Mouse (Mus musculus) liver, adult (tissue): ENCODE results near the gene Zfp39.
"Not testable (repeated sequence)": the region's sequence is repeated elsewhere in the genome, so short reads cannot be mapped to it uniquely, and the experiment has no call there.

ENCODE experiments used
- GATA4 ChIP-seq: IDR thresholded peaks from 2 replicates; pipeline ENCODE4 v1.6.1; 2014; ENCODE audit warnings: mild to moderate bottlenecking, low read length; ENCODE audit not compliant: insufficient replicate concordance

The Zfp39 gene

DNA sequence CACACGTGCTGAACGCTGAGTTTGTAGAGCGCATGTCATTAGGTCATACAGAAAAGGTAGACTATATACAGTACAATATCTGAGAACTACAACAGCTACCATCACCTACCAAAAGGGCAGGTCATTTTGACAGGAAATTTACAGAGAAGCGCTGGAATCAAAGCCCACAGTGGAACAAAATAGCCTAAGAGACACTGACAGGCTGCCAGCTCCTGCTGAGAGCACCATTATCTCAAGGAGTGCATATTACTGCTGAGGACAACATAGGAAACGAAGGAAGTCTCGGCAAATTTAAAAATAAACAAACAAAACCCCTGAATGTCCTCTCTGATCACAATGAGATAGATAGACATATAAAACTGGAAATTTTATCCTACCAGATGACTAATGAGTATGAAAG, 6.5 kb downstream of the Zfp39 start:
- no peak for TF ChIP-seq GATA4

DNA sequence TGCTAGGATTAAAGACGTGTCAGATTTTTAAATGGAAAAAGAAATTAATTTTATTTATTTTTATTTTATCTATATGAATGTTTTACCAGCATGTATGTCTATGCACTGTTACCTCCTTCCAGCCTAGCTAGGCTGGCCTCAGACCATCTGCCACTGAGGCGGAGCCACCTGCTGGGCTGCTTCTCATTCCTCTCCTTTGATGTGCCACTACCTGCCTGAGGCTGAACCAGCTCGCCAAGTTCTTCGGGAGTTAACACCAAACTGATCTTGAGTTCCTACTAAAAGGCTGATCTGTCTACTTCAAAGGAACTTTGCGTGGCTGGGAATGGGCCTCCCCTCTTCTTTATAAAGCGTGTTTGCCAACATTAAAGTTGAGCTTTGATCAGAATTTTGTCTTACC, 9.6 kb downstream of the Zfp39 start:
- TF ChIP-seq GATA4, result no peak

DNA sequence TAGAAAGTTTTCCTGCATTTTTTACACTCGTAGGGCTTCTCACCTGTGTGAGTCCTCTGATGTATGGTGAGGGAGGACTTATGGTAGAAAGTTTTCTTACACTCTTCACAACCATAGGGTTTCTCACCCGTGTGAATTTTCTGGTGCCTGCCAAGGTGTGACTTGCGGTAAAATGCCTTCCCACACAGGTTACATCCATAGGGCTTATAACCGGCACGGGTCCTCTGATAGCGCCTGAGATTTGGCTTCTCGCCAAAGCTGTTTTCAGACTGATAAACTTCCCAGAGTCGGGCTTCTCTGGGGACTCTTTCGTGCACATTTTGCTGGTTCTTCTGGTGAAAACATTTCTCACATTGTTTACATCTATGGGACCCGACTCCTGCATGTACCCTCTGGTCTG, 13.5 kb downstream of the Zfp39 start:
- no peak for TF ChIP-seq GATA4

DNA sequence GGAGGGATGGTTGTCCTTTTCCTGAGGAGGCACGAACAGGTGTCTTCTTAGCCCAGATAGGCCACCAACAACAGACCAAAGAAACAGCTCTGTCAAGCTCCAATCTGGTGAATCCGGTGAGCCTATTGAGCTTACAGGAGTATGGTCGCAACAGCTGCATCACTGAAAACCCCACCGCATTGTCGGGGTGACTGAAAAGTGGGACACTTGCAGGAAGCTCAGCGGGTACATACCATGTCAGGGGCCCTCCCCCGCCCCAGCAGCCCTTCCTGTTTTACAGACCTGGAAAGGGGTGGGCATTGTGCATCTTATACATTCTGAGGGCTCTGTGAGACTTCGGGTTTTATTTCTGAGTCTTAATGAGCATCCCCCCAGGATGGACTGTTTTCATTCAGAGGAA, 20.3 kb downstream of the Zfp39 start:
- no peak for TF ChIP-seq GATA4

DNA sequence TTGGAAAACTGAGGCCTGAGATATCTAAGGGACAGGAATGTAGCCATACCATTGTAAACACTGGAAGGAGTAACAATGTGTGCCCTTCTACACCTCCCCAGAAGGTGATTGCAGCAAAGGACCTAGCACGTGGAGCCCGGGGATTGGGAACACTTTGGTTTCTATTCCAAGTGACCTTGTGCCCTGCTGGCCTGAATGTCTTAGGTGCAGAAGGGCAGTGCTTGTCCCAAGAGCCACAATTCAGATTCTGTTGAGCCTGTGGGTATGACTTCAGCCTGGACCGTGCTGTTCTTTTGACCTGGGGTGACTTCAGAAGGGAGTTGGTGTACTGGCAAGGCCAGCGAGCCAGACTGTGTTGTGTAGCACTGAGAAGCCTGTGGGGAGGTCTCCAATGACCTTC, 33.1 kb downstream of the Zfp39 start:
- no peak for TF ChIP-seq GATA4

DNA sequence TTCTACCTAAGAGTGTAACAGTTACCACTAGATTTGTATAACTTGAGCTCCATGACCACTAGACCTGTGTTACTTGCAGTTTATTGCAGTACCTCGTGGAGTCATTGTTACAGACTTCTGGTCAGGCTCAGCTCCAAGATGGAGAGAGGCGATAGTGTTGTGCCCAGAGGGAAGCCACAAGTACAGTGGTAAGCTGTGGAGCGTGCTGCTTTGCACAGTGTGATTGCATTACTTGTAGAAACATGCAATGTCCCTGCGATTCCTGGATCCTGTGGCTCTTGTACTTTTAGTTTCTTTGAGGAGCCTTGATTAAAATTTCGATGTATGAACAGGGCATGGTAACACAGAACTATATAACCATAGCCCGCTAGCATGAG, 36.1 kb downstream of the Zfp39 start:
- TF ChIP-seq GATA4, result no peak

DNA sequence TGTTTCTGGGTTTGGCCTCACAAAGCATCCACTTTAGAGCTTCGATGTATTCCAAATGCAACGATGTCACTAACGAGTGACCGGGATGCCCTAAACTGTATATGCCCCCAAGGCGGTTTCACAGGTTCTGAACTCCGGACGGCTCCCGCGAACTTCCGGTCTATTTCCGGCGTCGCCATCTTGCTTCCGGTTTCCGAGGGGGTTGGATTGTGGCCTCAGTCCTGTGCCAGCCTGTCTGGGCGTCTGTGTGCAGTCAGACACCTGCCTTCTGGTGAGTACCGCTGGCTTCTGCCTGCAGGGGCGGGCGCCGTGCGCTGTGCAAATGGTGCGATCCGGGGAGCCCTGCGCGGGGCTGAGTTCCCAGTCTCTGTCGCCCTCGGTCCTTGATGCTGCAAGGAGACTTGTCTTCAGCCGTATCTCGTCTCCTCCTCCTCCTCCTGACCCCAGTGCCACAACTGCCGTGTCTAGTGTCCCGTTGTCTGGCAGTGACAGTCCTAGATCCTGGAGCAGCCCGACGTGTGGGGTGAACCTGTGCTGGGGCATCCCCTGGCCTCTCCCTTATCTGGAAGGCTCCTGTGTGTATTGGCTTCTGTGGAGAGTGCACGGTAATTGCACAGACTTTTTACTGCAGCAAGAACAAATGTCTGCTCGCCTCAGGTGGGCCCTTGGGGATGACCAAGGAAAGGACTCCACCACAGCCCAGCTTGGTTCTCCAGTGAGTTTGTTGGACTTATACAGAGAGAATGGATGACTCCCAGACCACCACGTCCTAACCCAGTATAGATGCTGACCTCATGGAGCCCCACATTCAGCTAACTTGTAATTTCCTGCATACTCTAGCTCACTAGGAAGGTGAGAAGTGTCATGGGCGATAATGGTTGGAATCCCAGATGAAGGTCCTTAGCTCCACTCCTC, 36.7 kb downstream of the Zfp39 start, which contains the start of gene 2810021J22Rik:
Gene 2810021J22Rik (plus strand): TSS at position 178 of the 915 bp plus-strand sequence.
- no peak for TF ChIP-seq GATA4

DNA sequence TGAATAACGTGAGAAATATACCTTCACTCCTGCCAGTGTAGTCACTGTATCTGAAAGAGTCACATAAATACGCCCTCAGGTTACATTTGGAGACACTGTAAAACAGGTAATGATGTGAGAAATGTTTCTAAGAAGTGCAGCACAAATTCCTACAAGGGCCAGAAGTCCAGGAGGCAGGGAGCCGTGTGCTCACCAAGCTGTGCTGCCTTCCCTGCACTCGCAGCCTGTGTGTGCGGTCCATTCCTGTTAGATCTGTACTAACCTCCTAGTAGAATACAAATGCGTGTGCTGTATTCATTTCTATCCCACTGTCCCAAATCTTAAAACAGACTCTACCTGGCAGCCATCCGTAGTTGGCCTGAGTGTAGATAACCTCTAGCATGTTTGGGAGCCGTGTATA, 43.3 kb downstream of the Zfp39 start:
- no peak for TF ChIP-seq GATA4

DNA sequence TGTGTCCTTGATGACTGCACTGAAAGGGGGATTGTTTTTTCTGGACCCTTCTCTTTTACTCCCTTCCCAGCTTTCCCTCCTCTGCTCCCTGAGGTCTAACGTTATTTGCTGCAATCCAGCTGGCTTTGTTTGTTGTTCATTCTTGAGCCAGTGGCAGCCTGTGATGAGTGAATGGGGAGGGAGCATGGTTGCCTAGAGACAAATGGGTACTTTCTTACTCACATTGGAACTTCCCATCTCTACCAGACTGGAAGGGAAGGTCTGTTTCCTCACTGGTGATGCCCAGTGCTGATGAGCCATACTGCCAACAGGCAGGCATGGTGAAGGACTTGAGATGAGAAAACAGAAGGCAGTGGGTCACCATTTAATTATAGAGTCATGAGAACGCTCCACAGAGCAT, 54.3 kb downstream of the Zfp39 start:
- no peak for TF ChIP-seq GATA4

DNA sequence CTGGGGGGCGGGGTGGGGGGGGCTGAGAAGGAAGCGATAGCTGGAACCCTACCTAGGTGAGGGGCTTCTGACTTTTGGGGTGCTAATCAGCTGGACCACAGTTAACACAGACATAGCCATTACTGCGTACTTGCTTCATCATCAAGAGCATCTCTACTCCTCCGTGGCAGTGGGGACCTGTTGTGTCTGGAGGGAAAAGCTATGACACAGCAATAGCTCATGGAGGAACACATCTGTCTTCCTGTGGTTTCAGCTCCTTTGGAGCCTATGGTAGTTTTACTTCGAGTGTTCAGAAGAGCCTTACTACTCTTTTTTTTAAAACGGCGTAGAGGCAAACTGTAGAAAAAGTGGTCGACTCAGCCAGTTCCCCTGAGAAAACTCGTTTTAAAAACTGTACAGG, 56.4 kb downstream of the Zfp39 start:
- no peak for TF ChIP-seq GATA4

DNA sequence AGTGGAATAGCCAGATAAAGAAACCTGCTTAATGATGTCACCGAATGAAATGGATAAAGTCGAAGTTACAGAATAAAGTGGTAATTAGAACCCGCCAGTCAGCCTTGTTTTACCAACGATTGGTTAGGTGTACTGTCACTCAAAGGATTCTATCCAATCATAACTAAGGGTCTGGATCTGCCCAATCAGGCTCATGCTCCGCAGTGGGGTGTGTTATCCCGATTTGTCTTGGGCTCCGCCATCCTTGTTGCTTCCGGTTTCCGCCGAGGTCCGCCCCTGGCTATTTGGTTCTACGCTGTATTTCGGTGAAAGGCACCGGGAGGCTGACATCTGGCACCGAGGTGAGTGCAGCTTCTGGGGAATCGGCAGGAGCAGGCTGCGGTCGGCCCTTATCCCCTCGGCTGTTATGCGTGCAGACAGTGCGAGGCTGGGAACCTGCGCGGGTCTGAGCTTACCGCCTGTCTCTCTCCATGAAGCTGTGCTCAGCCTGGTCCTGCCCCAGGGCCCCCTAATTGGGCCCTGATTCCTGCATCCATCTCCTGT, 57.0 kb downstream of the Zfp39 start, which contains the start of gene Gm12258:
Gene Gm12258 (plus strand): TSS at position 240 of the 543 bp plus-strand sequence.
- TF ChIP-seq GATA4, result no peak

DNA sequence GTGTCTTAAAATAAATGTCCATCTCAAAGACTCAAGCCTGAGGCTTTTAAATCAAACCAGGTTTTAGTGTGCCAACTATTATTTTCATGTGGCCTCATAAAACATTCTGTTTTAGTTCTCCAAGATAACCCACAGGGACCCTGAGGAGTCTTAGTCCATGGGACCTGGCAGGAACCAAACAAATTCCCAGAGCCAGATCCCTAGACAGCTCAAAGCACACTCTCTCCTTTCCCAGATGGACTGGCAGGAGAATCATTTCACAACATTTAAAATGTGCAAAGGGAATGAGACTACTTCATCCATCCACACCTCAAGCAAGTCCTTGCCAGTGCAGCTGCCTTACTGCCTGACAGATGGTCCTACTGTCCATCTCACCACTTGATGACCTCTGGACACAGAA, 65.1 kb downstream of the Zfp39 start, which contains the start of gene Olfr311:
Gene Olfr311 (plus strand): TSS at position 301 of the 400 bp plus-strand sequence.
- TF ChIP-seq GATA4, result not testable (repeated sequence)
